Mouse (Mus musculus): ENCODE measurements around the gene Gm10668. TPM values are rescaled to one million over a fixed set of nuclear protein-coding genes. Genes with fewer than 3 reads are reported as not detected.
"Not testable (repeated sequence)": the region's sequence is repeated elsewhere in the genome, so short reads cannot be mapped to it uniquely, and the experiment has no call there.

The Gm10668 gene
- polyA plus RNA-seq (2012; ENCODE audit: insufficient read depth, insufficient read length, low replicate concordance, missing spikeins) = not detected in 2 replicates

DNA sequence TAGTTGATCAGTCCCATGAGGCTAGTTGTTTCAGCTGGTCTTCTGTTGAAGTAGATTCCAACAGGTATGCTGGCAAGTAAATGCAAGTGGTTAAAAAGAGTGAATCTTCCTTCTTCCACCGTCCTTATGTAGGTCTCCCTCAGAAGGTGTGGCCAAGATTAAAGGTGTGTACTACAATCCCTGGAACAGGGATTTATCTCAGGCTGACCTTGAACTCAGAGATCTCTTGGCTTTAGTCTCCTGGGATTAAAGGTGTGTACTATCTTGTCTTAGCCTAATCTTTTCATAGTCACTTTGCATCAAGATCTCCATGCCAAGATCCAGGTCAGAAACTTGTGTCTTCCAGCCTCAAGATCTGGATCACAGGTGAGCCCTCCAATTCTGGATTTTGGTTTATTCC, at the start of gene Gm10668:
TSS of gene Gm10668 (minus strand) at position 101 of the 400 bp plus-strand sequence.
- not testable (repeated sequence) for H3K4me3 ChIP-seq (ENCODE audit: insufficient read depth, low read depth, low read length); H3K27ac ChIP-seq (ENCODE audit: insufficient read depth, low read depth, low read length); H3K4me1 ChIP-seq (ENCODE audit: control insufficient read depth, insufficient read depth, low read length)
- no CpG with 5 or more reads among the region's 1 CpGs for WGBS

GRCm38 (mm10) chr7:20770885-20771284, 40.5 kb upstream of the Gm10668 start, which contains the start of gene Vmn1r112:
Gene Vmn1r112, plus strand, starts transcription at chr7:20771185.
- H3K4me3 ChIP-seq (ENCODE audit: insufficient read depth, low read depth, low read length); H3K4me1 ChIP-seq (ENCODE audit: control insufficient read depth, insufficient read depth, low read length); H3K27ac ChIP-seq (ENCODE audit: insufficient read depth, low read depth, low read length): not testable (repeated sequence)
- WGBS = no CpG with 5 or more reads among the region's 3 CpGs

DNA sequence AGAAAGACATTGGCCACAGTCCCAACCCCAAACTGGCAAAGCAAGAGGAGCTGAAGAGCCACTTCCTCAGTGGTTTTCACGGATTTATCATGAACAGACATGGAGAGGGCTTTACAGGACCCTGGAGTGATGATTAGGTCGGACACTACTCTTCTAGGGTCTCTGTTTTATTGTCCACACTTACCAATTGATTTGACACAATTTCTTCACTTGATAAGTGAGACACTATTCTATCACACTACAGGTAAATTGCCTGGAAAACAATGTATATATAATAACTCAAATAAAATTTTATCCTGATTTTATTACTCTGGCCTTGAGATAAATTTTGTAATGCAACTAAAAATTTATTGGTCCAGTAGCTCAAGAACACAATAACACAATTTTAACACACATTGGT, 27.3 kb downstream of the Gm10668 start, which contains the start of gene Vmn1r111:
TSS of gene Vmn1r111 (minus strand) at position 101 of the 400 bp plus-strand sequence.
- WGBS = no CpG with 5 or more reads among the region's 2 CpGs
- not testable (repeated sequence) for H3K27ac ChIP-seq (ENCODE audit: insufficient read depth, low read depth, low read length); H3K4me1 ChIP-seq (ENCODE audit: control insufficient read depth, insufficient read depth, low read length); H3K4me3 ChIP-seq (ENCODE audit: insufficient read depth, low read depth, low read length)

Other genes starting within 250 kb of the Gm10668 start
- gene Vmn1r103, start 220.1 kb downstream of the Gm10668 start, polyA plus RNA-seq (2012; ENCODE audit: insufficient read depth, insufficient read length, low replicate concordance, missing spikeins) = not detected in 2 replicates
- gene Vmn1r104, start 196.8 kb downstream of the Gm10668 start, polyA plus RNA-seq (2012; ENCODE audit: insufficient read depth, insufficient read length, low replicate concordance, missing spikeins) = not detected in 2 replicates
- not detected in 2 replicates for gene Gm5726, start 184.9 kb downstream of the Gm10668 start, polyA plus RNA-seq (2012; ENCODE audit: insufficient read depth, insufficient read length, low replicate concordance, missing spikeins)
- gene Gm4141, start 154.4 kb downstream of the Gm10668 start, polyA plus RNA-seq (2012; ENCODE audit: insufficient read depth, insufficient read length, low replicate concordance, missing spikeins) = not detected in 2 replicates
- not detected in 2 replicates for gene Gm4513, start 131.6 kb downstream of the Gm10668 start, polyA plus RNA-seq (2012; ENCODE audit: insufficient read depth, insufficient read length, low replicate concordance, missing spikeins)
- gene Vmn1r107, start 61.7 kb downstream of the Gm10668 start, polyA plus RNA-seq (2012; ENCODE audit: insufficient read depth, insufficient read length, low replicate concordance, missing spikeins) = not detected in 2 replicates
- gene Vmn1r111, start 27.4 kb downstream of the Gm10668 start, polyA plus RNA-seq (2012; ENCODE audit: insufficient read depth, insufficient read length, low replicate concordance, missing spikeins) = not detected in 2 replicates
- gene Vmn1r112, start 40.6 kb upstream of the Gm10668 start, polyA plus RNA-seq (2012; ENCODE audit: insufficient read depth, insufficient read length, low replicate concordance, missing spikeins) = not detected in 2 replicates
- gene Vmn1r113, start 56.7 kb upstream of the Gm10668 start, polyA plus RNA-seq (2012; ENCODE audit: insufficient read depth, insufficient read length, low replicate concordance, missing spikeins) = not detected in 2 replicates
- gene Vmn1r114, start 81.6 kb upstream of the Gm10668 start, polyA plus RNA-seq (2012; ENCODE audit: insufficient read depth, insufficient read length, low replicate concordance, missing spikeins) = not detected in 2 replicates
- not detected in 2 replicates for gene Vmn1r115, start 114.4 kb upstream of the Gm10668 start, polyA plus RNA-seq (2012; ENCODE audit: insufficient read depth, insufficient read length, low replicate concordance, missing spikeins)
- not detected in 2 replicates for gene Vmn1r116, start 141.6 kb upstream of the Gm10668 start, polyA plus RNA-seq (2012; ENCODE audit: insufficient read depth, insufficient read length, low replicate concordance, missing spikeins)
- gene Vmn1r117, start 153.5 kb upstream of the Gm10668 start, polyA plus RNA-seq (2012; ENCODE audit: insufficient read depth, insufficient read length, low replicate concordance, missing spikeins) = not detected in 2 replicates
- not detected in 2 replicates for gene Vmn1r118, start 181.7 kb upstream of the Gm10668 start, polyA plus RNA-seq (2012; ENCODE audit: insufficient read depth, insufficient read length, low replicate concordance, missing spikeins)

Measured in olfactory bulb, adult 2 months (tissue).